Mouse (Mus musculus) MEL (cell line): ENCODE measurements around the gene Ankrd13c. TPM values are rescaled to one million over a fixed set of nuclear protein-coding genes. Genes with fewer than 3 reads are reported as not detected.

Experiments used
- DNase-seq: peaks from one replicate; pipeline ENCODE4 v3.0.0; 2011; ENCODE audit warnings: low read depth, low spot score
- H3K27ac ChIP-seq: 2 replicates; pipeline ENCODE4 v1.5.1; 2012; ENCODE audit warnings: low read depth, mild to moderate bottlenecking, control low read depth, low read length, moderate library complexity; ENCODE audit not compliant: control insufficient read depth
- H3K27me3 ChIP-seq, 2 experiments: fragments of 150-350 bp in 1 of 2; sonication (generic) in 1 of 2; 2 replicates each; pipeline ENCODE4 v1.6.1; 2012; ENCODE audit warnings: low read length in 2 of 2, mild to moderate bottlenecking in 2 of 2, improper control_type of control experiment in 1 of 2, moderate library complexity in 1 of 2; ENCODE audit not compliant: insufficient read depth in 2 of 2, control insufficient read depth in 1 of 2
- H3K36me3 ChIP-seq, 2 experiments: 2 replicates each; pipeline ENCODE4 v1.6.1; 2012 to 2014; ENCODE audit warnings: low read length in 2 of 2, improper control_type of control experiment in 1 of 2, inconsistent platforms in 1 of 2, mild to moderate bottlenecking in 1 of 2; ENCODE audit not compliant: insufficient read depth in 2 of 2, control insufficient read depth in 1 of 2
- H3K4me1 ChIP-seq, 2 experiments: fragments of 150-350 bp in 1 of 2; sonication (generic) in 1 of 2; 2 replicates each; pipeline ENCODE4 v1.6.1; 2012; ENCODE audit warnings: low read length in 2 of 2, improper control_type of control experiment in 1 of 2, mild to moderate bottlenecking in 1 of 2; ENCODE audit not compliant: insufficient read depth in 2 of 2, control insufficient read depth in 1 of 2
- H3K4me3 ChIP-seq, 2 experiments: fragments of 150-350 bp in 1 of 2; sonication (generic) in 1 of 2; 2 replicates each; pipeline ENCODE4 v1.5.1; 2012; ENCODE audit warnings: low read depth in 2 of 2, low read length in 2 of 2, mild to moderate bottlenecking in 2 of 2, moderate library complexity in 2 of 2, control low read depth in 1 of 2, improper control_type of control experiment in 1 of 2; ENCODE audit not compliant: control insufficient read depth in 1 of 2, insufficient read depth in 1 of 2
- H3K79me2 ChIP-seq: 2 replicates; pipeline ENCODE4 v1.6.1; 2012; ENCODE audit warnings: mild to moderate bottlenecking, low read length, moderate library complexity; ENCODE audit not compliant: control insufficient read depth, poor library complexity, insufficient read depth
- H3K9ac ChIP-seq: 2 replicates; pipeline ENCODE4 v1.6.1; 2012; ENCODE audit warnings: low read depth, mild to moderate bottlenecking, control low read depth, low read length, moderate library complexity; ENCODE audit not compliant: control insufficient read depth, poor library complexity, severe bottlenecking
- H3K9me3 ChIP-seq: fragments of 150-350 bp; sonication (generic); replicated peaks from 2 replicates; pipeline ENCODE4 v1.6.1; 2012; ENCODE audit warnings: mild to moderate bottlenecking, low read length, improper control_type of control experiment, moderate library complexity; ENCODE audit not compliant: insufficient read depth
- CHD2 ChIP-seq: IDR thresholded peaks from 2 replicates; pipeline ENCODE4 v1.6.1; 2011; ENCODE audit warnings: low read length, improper control_type of control experiment
- E2F4 ChIP-seq: IDR thresholded peaks from 2 replicates; pipeline ENCODE4 v1.6.1; 2011; ENCODE audit warnings: low read depth, low read length, improper control_type of control experiment, borderline replicate concordance
- ETS1 ChIP-seq: IDR thresholded peaks from 2 replicates; pipeline ENCODE4 v1.6.1; 2012; ENCODE audit warnings: low read depth, mild to moderate bottlenecking, inconsistent platforms, low read length, improper control_type of control experiment, moderate library complexity
- GABPA ChIP-seq: IDR thresholded peaks from 2 replicates; pipeline ENCODE4 v1.6.1; 2012; ENCODE audit warnings: low read depth, mild to moderate bottlenecking, inconsistent platforms, low read length, improper control_type of control experiment, moderate library complexity
- GATA1 ChIP-seq: IDR thresholded peaks from 2 replicates; pipeline ENCODE4 v1.6.1; 2011; ENCODE audit warnings: low read depth, low read length, improper control_type of control experiment
- KAT2A ChIP-seq: conservative IDR thresholded peaks from 2 replicates; pipeline ENCODE4 v1.6.1; 2012; ENCODE audit warnings: low read depth, low read length, improper control_type of control experiment, inconsistent platforms
- MAFK ChIP-seq: IDR thresholded peaks from 2 replicates; pipeline ENCODE4 v1.6.1; 2011; ENCODE audit warnings: low read depth, mild to moderate bottlenecking, low read length, improper control_type of control experiment, borderline replicate concordance
- MAX ChIP-seq: IDR thresholded peaks from 2 replicates; pipeline ENCODE4 v1.6.1; 2011; ENCODE audit warnings: low read length, improper control_type of control experiment
- MAZ ChIP-seq: IDR thresholded peaks from 2 replicates; pipeline ENCODE4 v1.6.1; 2012; ENCODE audit warnings: low read depth, mild to moderate bottlenecking, inconsistent platforms, low read length, improper control_type of control experiment
- MEF2A ChIP-seq: IDR thresholded peaks from 2 replicates; pipeline ENCODE4 v1.6.1; 2014; ENCODE audit warnings: low read depth, mild to moderate bottlenecking, inconsistent platforms, low read length, improper control_type of control experiment; ENCODE audit not compliant: poor library complexity, insufficient replicate concordance, severe bottlenecking; ENCODE audit errors: extremely low read depth
- MYB ChIP-seq: IDR thresholded peaks from 2 replicates; pipeline ENCODE4 v1.6.1; 2011; ENCODE audit warnings: mild to moderate bottlenecking, low read depth, low read length, improper control_type of control experiment
- MYC ChIP-seq: IDR thresholded peaks from 2 replicates; pipeline ENCODE4 v1.6.1; 2011; ENCODE audit warnings: low read depth, mild to moderate bottlenecking, low read length, improper control_type of control experiment, moderate library complexity
- NRF1 ChIP-seq: IDR thresholded peaks from 2 replicates; pipeline ENCODE4 v1.6.1; 2014; ENCODE audit warnings: low read depth, mild to moderate bottlenecking, inconsistent platforms, low read length, improper control_type of control experiment, moderate library complexity; ENCODE audit not compliant: poor library complexity, insufficient read depth, severe bottlenecking
- POLR2A ChIP-seq, 2 experiments: IDR thresholded peaks; 2 replicates each; pipeline ENCODE4 v1.6.1; 2011 to 2012; ENCODE audit warnings: low read length in 2 of 2, mild to moderate bottlenecking in 2 of 2, control low read depth in 1 of 2, improper control_type of control experiment in 1 of 2, low read depth in 1 of 2, moderate library complexity in 1 of 2; ENCODE audit not compliant: control insufficient read depth in 1 of 2, insufficient read depth in 1 of 2, poor library complexity in 1 of 2
- POLR2AphosphoS2 ChIP-seq: IDR thresholded peaks from 2 replicates; pipeline ENCODE4 v1.6.1; 2011; ENCODE audit warnings: low read length, improper control_type of control experiment
- RCOR1 ChIP-seq: IDR thresholded peaks from 2 replicates; pipeline ENCODE4 v1.6.1; 2012; ENCODE audit warnings: low read depth, mild to moderate bottlenecking, inconsistent platforms, low read length, improper control_type of control experiment
- TAL1 ChIP-seq: IDR thresholded peaks from 2 replicates; pipeline ENCODE4 v1.6.1; 2012; ENCODE audit warnings: mild to moderate bottlenecking, inconsistent platforms, low read length, moderate library complexity, mixed read lengths
- ZC3H11A ChIP-seq: IDR thresholded peaks from 2 replicates; pipeline ENCODE4 v1.6.1; 2012; ENCODE audit warnings: low read depth, mild to moderate bottlenecking, inconsistent platforms, low read length, improper control_type of control experiment
- ZKSCAN1 ChIP-seq: IDR thresholded peaks from 2 replicates; pipeline ENCODE4 v1.6.1; 2012; ENCODE audit warnings: low read depth, mild to moderate bottlenecking, inconsistent platforms, low read length, improper control_type of control experiment, moderate library complexity
- polyA plus RNA-seq, 2 experiments: library from polyadenylated mRNA; stranded (reverse) in 1 of 2; unstranded in 1 of 2; fragments of >175 nt in 1 of 2; fragments of >200 nt in 1 of 2; gene quantifications; 2 replicates each; pipeline versions ENCODE4 v1.2.1 to v1.2.4; 2012; ENCODE audit warnings: low replicate concordance in 2 of 2, low read depth in 1 of 2; ENCODE audit not compliant: insufficient read length in 2 of 2, insufficient read depth in 1 of 2, missing spikeins in 1 of 2
- total RNA-seq: library from RNA; depleted of rRNA; stranded (reverse); fragments of 300-350 nt; gene quantifications from 2 replicates; pipeline ENCODE4 v1.2.3, GENCODE M21; 2012

The Ankrd13c gene
- total and polyA plus RNA-seq, 3 experiments, result 16.3 to 31.8 TPM; not detected in 1

DNA sequence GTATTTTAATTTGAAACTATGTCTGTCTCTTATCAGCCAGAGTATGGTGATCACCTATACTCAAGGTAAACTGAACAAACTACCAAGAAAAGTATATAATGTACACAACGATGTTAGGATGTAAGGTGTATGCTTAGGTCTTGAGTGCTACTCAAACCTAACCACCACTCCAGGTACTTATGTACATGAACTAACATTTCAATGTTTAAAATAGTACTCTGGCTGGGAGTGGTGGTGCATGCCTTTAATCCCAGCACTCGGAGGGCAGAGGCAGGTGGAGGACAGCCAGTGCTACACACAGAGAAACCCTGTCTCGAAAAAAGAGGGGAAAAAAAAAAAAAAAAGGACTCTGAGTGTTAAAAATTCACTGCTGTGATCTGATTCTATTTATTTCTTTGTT lies 38.9 kb upstream of the Ankrd13c start:
- H3K4me3 ChIP-seq, result no peak overlapping the region
- DNase-seq, result no peak
- no peaks in the 10 kb centered on the region for H3K79me2 ChIP-seq
- H3K27ac ChIP-seq, result no peak overlapping the region
- H3K36me3 ChIP-seq, result peaks cover 0 to 21% of the 10 kb centered on the region in 2 experiments; a peak in 1 of 4 replicates
- H3K9ac ChIP-seq, result no peak overlapping the region
- no peaks in the 10 kb centered on the region for H3K27me3 ChIP-seq
- TF ChIP-seq GATA1 (no peak), ZC3H11A (no peak), CHD2 (no peak), MAFK (no peak)
- H3K9me3 ChIP-seq, result no peaks in the 10 kb centered on the region
- no peaks in the 10 kb centered on the region for H3K4me1 ChIP-seq

DNA sequence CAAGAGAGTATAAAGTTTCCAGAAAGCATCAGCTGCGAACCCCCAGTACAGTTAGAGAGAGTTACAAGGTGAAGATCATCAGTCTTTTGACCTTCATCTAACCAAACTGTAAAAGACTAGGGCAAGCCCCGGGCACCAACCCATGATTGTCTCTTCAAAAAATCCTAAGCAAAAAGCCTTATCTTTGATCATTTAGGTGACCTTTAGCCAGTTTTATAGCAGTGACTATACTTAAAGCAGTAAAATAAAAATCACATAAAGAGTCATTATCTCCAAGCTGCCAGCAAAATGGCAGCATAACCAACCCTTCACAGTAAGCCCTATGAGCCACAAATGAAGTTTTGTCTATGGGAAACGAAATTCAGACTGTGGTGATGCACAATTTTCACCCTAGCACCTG lies 36.8 kb upstream of the Ankrd13c start:
- TF ChIP-seq POLR2AphosphoS2, result no peak
- TF ChIP-seq MAZ, result no peak
- TF ChIP-seq E2F4, result no peak
- no peak for TF ChIP-seq MAX
- TF ChIP-seq ETS1, result no peak
- TF ChIP-seq RCOR1, result no peak
- TF ChIP-seq MYB, result no peak
- TF ChIP-seq TAL1, result no peak
- no peak for TF ChIP-seq ZKSCAN1
- TF ChIP-seq, all 39 proteins: peak for 0
- no peak for DNase-seq

DNA sequence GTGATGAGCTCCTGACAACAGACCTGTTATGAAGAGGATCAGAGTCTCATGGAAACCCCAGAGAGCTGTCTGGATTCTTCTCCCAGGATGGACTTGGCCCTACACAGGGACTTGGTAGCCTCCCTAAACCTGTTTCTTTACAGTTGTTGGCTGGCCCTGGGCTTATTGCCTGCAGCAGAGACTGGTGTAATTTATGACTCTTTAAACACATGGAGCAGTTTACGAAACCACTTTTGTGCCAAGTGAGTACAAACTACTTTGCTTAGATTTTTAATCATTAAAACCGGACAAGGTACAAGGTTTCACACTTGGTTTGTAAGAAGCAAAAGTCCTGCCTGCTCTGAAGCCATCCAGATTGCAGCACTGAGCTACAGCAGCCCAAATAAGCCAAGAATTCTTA lies 34.9 kb upstream of the Ankrd13c start:
- H3K9me3 ChIP-seq, result no peaks in the 10 kb centered on the region
- peaks cover 0 to 18% of the 10 kb centered on the region in 2 experiments; a peak in 1 of 4 replicates for H3K36me3 ChIP-seq
- H3K4me1 ChIP-seq, result no peaks in the 10 kb centered on the region
- no peak overlapping the region for H3K27ac ChIP-seq
- no peaks in the 10 kb centered on the region for H3K79me2 ChIP-seq
- TF ChIP-seq ZC3H11A (no peak), NRF1 (no peak), MYC (no peak), ETS1 (no peak), KAT2A (no peak), GABPA (no peak), MEF2A (no peak), POLR2A (IDR thresholded peaks at IDR 0.05; ENCODE audit: control insufficient read depth in 1 of 2, insufficient read depth in 1 of 2, low read depth in 1 of 2, low read length in 2 of 2, poor library complexity in 1 of 2) (no peak), RCOR1 (no peak)
- H3K9ac ChIP-seq, result no peak overlapping the region
- DNase-seq, result no peak
- no peaks in the 10 kb centered on the region for H3K27me3 ChIP-seq
- no peak overlapping the region for H3K4me3 ChIP-seq

More for the DNA sequence above, 36.8 kb upstream of the Ankrd13c start:
- no peak overlapping the region for H3K4me3 ChIP-seq
- H3K27me3 ChIP-seq, result no peaks in the 10 kb centered on the region
- H3K9me3 ChIP-seq, result no peaks in the 10 kb centered on the region
- no peak overlapping the region for H3K9ac ChIP-seq
- no peak overlapping the region for H3K27ac ChIP-seq
- H3K4me1 ChIP-seq, result no peaks in the 10 kb centered on the region
- no peaks in the 10 kb centered on the region for H3K79me2 ChIP-seq
- H3K36me3 ChIP-seq, result peaks cover 0 to 18% of the 10 kb centered on the region in 2 experiments; a peak in 1 of 4 replicates
